Mouse (Mus musculus) thymus, postnatal 10 days (tissue): ENCODE results near the gene Shisa4.
"Not testable (repeated sequence)": the region's sequence is repeated elsewhere in the genome, so short reads cannot be mapped to it uniquely, and the experiment has no call there.

ENCODE experiments used
- DNase-seq, 2 experiments: peaks; one replicate each; pipeline ENCODE4 v3.0.0; 2021; ENCODE audit warnings: low spot score in 2 of 2

Shisa4 gene

GRCm38 (mm10) chr1:135374868-135375581 lies at the start of gene Shisa4:
Gene Shisa4, minus strand, starts transcription at chr1:135375237.
- no peak for DNase-seq

GRCm38 (mm10) chr1:135422772-135423171 lies 47.7 kb upstream of the Shisa4 start:
- no peak for DNase-seq

GRCm38 (mm10) chr1:135413996-135414395 lies 39.0 kb upstream of the Shisa4 start:
- DNase-seq = no peak

- DNase-seq = no peak
Observed at GRCm38 (mm10) chr1:135412130-135412529, 37.1 kb upstream of the Shisa4 start.

- DNase-seq = no peak
Observed at GRCm38 (mm10) chr1:135410967-135411366, 35.9 kb upstream of the Shisa4 start.

- no peak for DNase-seq
Observed at GRCm38 (mm10) chr1:135408973-135409372, 33.9 kb upstream of the Shisa4 start.

- no peak for DNase-seq
Observed at GRCm38 (mm10) chr1:135405356-135405755, 30.3 kb upstream of the Shisa4 start.

GRCm38 (mm10) chr1:135401452-135402110 lies 26.5 kb upstream of the Shisa4 start:
- no peak for DNase-seq

- DNase-seq = no peak
Observed at GRCm38 (mm10) chr1:135399466-135399865, 24.4 kb upstream of the Shisa4 start.

- no peak for DNase-seq
Observed at GRCm38 (mm10) chr1:135385161-135385560, 10.1 kb upstream of the Shisa4 start.

- DNase-seq = no peak
Observed at GRCm38 (mm10) chr1:135384171-135384570, 9.1 kb upstream of the Shisa4 start.

- DNase-seq = not testable (repeated sequence)
Observed at GRCm38 (mm10) chr1:135381560-135381959, 6.5 kb upstream of the Shisa4 start.

GRCm38 (mm10) chr1:135380071-135380991 lies 5.3 kb upstream of the Shisa4 start:
- DNase-seq = no peak

- no peak for DNase-seq
Observed at GRCm38 (mm10) chr1:135379048-135379447, 4.0 kb upstream of the Shisa4 start.

GRCm38 (mm10) chr1:135378576-135378975 lies 3.5 kb upstream of the Shisa4 start:
- DNase-seq = no peak

- DNase-seq = no peak
Observed at GRCm38 (mm10) chr1:135374175-135374867, 716 bp downstream of the Shisa4 start.

GRCm38 (mm10) chr1:135373171-135373677 lies 1.8 kb downstream of the Shisa4 start:
- no peak for DNase-seq

- DNase-seq = no peak
Observed at GRCm38 (mm10) chr1:135369415-135369814, 5.6 kb downstream of the Shisa4 start.

GRCm38 (mm10) chr1:135368982-135369381 lies 6.1 kb downstream of the Shisa4 start:
- DNase-seq = no peak

- DNase-seq = peak; percentile 7 to 44
Observed at GRCm38 (mm10) chr1:135368245-135368644, 6.8 kb downstream of the Shisa4 start.

GRCm38 (mm10) chr1:135367595-135367994 lies 7.4 kb downstream of the Shisa4 start:
- no peak for DNase-seq
